Mouse (Mus musculus) forebrain, embryonic 13.5 days (tissue): ENCODE data around the gene Gm1604a. TPM values are rescaled to one million over a fixed set of nuclear protein-coding genes. Genes with fewer than 3 reads are reported as not detected.
"Not testable (repeated sequence)": the region's sequence is repeated elsewhere in the genome, so short reads cannot be mapped to it uniquely, and the experiment has no call there.

Source experiments
- ATAC-seq: fragments of 200-750 bp; cut with Nextera tagmentation; 2 replicates; pipeline ENCODE4 v1.8.0; 2017
- H3K27ac ChIP-seq: fragments of 300-500 bp; sonication (generic); 2 replicates; pipeline ENCODE4 v1.5.1; 2015; ENCODE audit warnings: inconsistent platforms, mild to moderate bottlenecking, moderate library complexity
- H3K27me3 ChIP-seq: fragments of 300-500 bp; sonication (generic); 2 replicates; pipeline ENCODE4 v1.6.1; 2015; ENCODE audit warnings: mild to moderate bottlenecking, inconsistent platforms
- H3K36me3 ChIP-seq: fragments of 300-500 bp; sonication (generic); 2 replicates; pipeline ENCODE4 v1.6.1; 2015; ENCODE audit warnings: mild to moderate bottlenecking, inconsistent platforms; ENCODE audit not compliant: poor library complexity, severe bottlenecking
- H3K4me1 ChIP-seq: fragments of 300-500 bp; sonication (generic); 2 replicates; pipeline ENCODE4 v1.6.1; 2015; ENCODE audit warnings: inconsistent platforms
- H3K4me2 ChIP-seq: fragments of 300-500 bp; sonication (generic); 2 replicates; pipeline ENCODE4 v1.6.1; 2015; ENCODE audit warnings: inconsistent platforms, mild to moderate bottlenecking, moderate library complexity
- H3K4me3 ChIP-seq: fragments of 300-500 bp; sonication (generic); 2 replicates; pipeline ENCODE4 v1.5.1; 2015; ENCODE audit warnings: mild to moderate bottlenecking, inconsistent platforms
- H3K9ac ChIP-seq: fragments of 300-500 bp; sonication (generic); 2 replicates; pipeline ENCODE4 v1.6.1; 2015; ENCODE audit warnings: mild to moderate bottlenecking, inconsistent platforms
- H3K9me3 ChIP-seq: fragments of 300-500 bp; sonication (generic); replicated peaks from 2 replicates; pipeline ENCODE4 v1.6.1; 2016; ENCODE audit warnings: inconsistent platforms
- WGBS: fragments of 180-500 bp; shearing (Covaris S2); methylation state at CpG from one replicate; pipeline ENCODE4 v1.1.7; 2015; 5-methylcytosine and 5-hydroxymethylcytosine counted together
- polyA plus RNA-seq: library from polyadenylated mRNA; unstranded; fragments of >200 nt; fragmentation: Nextera tagmentation; extraction: Ambion mirVana; gene quantifications from 2 replicates; pipeline ENCODE4 v1.2.1, GENCODE M21; 2015

The Gm1604a gene
- polyA plus RNA-seq, 1 experiment from 2014 or later, result 0.26 TPM

- H3K9ac ChIP-seq, H3K36me3 ChIP-seq, H3K27ac ChIP-seq, H3K4me2 ChIP-seq, ATAC-seq, H3K4me1 ChIP-seq, H3K4me3 ChIP-seq, H3K9me3 ChIP-seq, H3K27me3 ChIP-seq: not testable (repeated sequence)
- 0% methylated on average over 1 of the region's 4 CpGs for WGBS
Measured at GRCm38 (mm10) chr17:7079558-7079957, 54.2 kb downstream of the Gm1604a start.

GRCm38 (mm10) chr17:7084523-7084922 is 59.2 kb downstream of the Gm1604a start:
- not testable (repeated sequence) for H3K9ac ChIP-seq, H3K4me1 ChIP-seq, H3K27me3 ChIP-seq, H3K36me3 ChIP-seq, ATAC-seq, H3K27ac ChIP-seq, H3K9me3 ChIP-seq, H3K4me3 ChIP-seq, H3K4me2 ChIP-seq
- WGBS, result no CpG with 5 or more reads among the region's 5 CpGs

- not testable (repeated sequence) for H3K4me3 ChIP-seq, H3K27ac ChIP-seq, H3K9me3 ChIP-seq, H3K4me2 ChIP-seq, H3K9ac ChIP-seq, H3K27me3 ChIP-seq, H3K36me3 ChIP-seq, H3K4me1 ChIP-seq, ATAC-seq
- no CpG with 5 or more reads among the region's 12 CpGs for WGBS
Measured at GRCm38 (mm10) chr17:7085469-7086168, 60.3 kb downstream of the Gm1604a start.

- not testable (repeated sequence) for H3K9me3 ChIP-seq, H3K4me2 ChIP-seq, H3K27me3 ChIP-seq, ATAC-seq, H3K36me3 ChIP-seq, H3K4me1 ChIP-seq, H3K9ac ChIP-seq, H3K27ac ChIP-seq, H3K4me3 ChIP-seq
- 62% methylated on average over 6 of the region's 8 CpGs for whole genome bisulfite sequencing
Measured at GRCm38 (mm10) chr17:7086836-7087235, 61.5 kb downstream of the Gm1604a start.

GRCm38 (mm10) chr17:7097835-7098519 is 72.6 kb downstream of the Gm1604a start:
- not testable (repeated sequence) for H3K9ac ChIP-seq, H3K27me3 ChIP-seq, H3K9me3 ChIP-seq, H3K4me3 ChIP-seq, H3K27ac ChIP-seq, H3K4me1 ChIP-seq, H3K4me2 ChIP-seq, H3K36me3 ChIP-seq
- WGBS, result no CpG with 5 or more reads among the region's 12 CpGs
- peak; percentile 82 for ATAC-seq

GRCm38 (mm10) chr17:7099096-7099495 is 73.7 kb downstream of the Gm1604a start:
- WGBS, result 76% methylated on average over 5 of the region's 10 CpGs
- H3K27ac ChIP-seq, ATAC-seq, H3K4me1 ChIP-seq, H3K4me2 ChIP-seq, H3K27me3 ChIP-seq, H3K4me3 ChIP-seq, H3K9ac ChIP-seq, H3K36me3 ChIP-seq, H3K9me3 ChIP-seq: not testable (repeated sequence)

GRCm38 (mm10) chr17:7102945-7103344 is 77.6 kb downstream of the Gm1604a start:
- no CpG with 5 or more reads among the region's 7 CpGs for WGBS
- H3K9ac ChIP-seq, ATAC-seq, H3K36me3 ChIP-seq, H3K27me3 ChIP-seq, H3K4me1 ChIP-seq, H3K4me2 ChIP-seq, H3K4me3 ChIP-seq, H3K27ac ChIP-seq, H3K9me3 ChIP-seq: not testable (repeated sequence)

- not testable (repeated sequence) for H3K27me3 ChIP-seq, H3K36me3 ChIP-seq, H3K4me1 ChIP-seq, H3K9me3 ChIP-seq, H3K4me3 ChIP-seq, ATAC-seq, H3K9ac ChIP-seq, H3K27ac ChIP-seq, H3K4me2 ChIP-seq
- 93% methylated on average over 4 of the region's 4 CpGs for WGBS
Measured at GRCm38 (mm10) chr17:7111658-7112057, 86.3 kb downstream of the Gm1604a start.

GRCm38 (mm10) chr17:7116265-7116664 is 90.9 kb downstream of the Gm1604a start:
- H3K4me2 ChIP-seq, H3K27ac ChIP-seq, ATAC-seq, H3K4me1 ChIP-seq, H3K27me3 ChIP-seq, H3K9ac ChIP-seq, H3K4me3 ChIP-seq, H3K9me3 ChIP-seq, H3K36me3 ChIP-seq: not testable (repeated sequence)
- 91% methylated on average over 6 of the region's 8 CpGs for WGBS

- H3K9me3 ChIP-seq, H3K4me2 ChIP-seq, H3K27me3 ChIP-seq, H3K4me3 ChIP-seq, H3K36me3 ChIP-seq, H3K4me1 ChIP-seq, H3K27ac ChIP-seq, H3K9ac ChIP-seq, ATAC-seq: not testable (repeated sequence)
- WGBS, result 87% methylated on average over 3 of the region's 3 CpGs
Measured at GRCm38 (mm10) chr17:7120835-7121234, 95.5 kb downstream of the Gm1604a start.

GRCm38 (mm10) chr17:7122554-7122953 is 97.2 kb downstream of the Gm1604a start:
- WGBS, result 93% methylated on average over 11 of the region's 11 CpGs
- H3K4me2 ChIP-seq, ATAC-seq: not testable (repeated sequence)

GRCm38 (mm10) chr17:7126475-7126874 is 101.1 kb downstream of the Gm1604a start:
- H3K4me2 ChIP-seq, H3K36me3 ChIP-seq, H3K27ac ChIP-seq, H3K9me3 ChIP-seq, H3K4me1 ChIP-seq, H3K9ac ChIP-seq, H3K4me3 ChIP-seq, ATAC-seq, H3K27me3 ChIP-seq: not testable (repeated sequence)
- 91% methylated on average over 7 of the region's 10 CpGs for WGBS

More at GRCm38 (mm10) chr17:7122554-7122953, 97.2 kb downstream of the Gm1604a start:
- not testable (repeated sequence) for H3K36me3 ChIP-seq, H3K4me1 ChIP-seq, H3K9ac ChIP-seq, H3K4me3 ChIP-seq, H3K27ac ChIP-seq, H3K27me3 ChIP-seq, H3K9me3 ChIP-seq

- H3K27ac ChIP-seq, H3K9me3 ChIP-seq, H3K4me1 ChIP-seq, H3K4me3 ChIP-seq, H3K36me3 ChIP-seq, H3K9ac ChIP-seq, H3K4me2 ChIP-seq, ATAC-seq, H3K27me3 ChIP-seq: not testable (repeated sequence)
- WGBS, result no CpG with 5 or more reads among the region's 7 CpGs
Measured at GRCm38 (mm10) chr17:7134002-7134401, 108.6 kb downstream of the Gm1604a start.
